Mouse (Mus musculus) kidney, embryonic 14.5 days (tissue): ENCODE results near the gene Atp2c2. TPM values are rescaled to one million over a fixed set of nuclear protein-coding genes. Genes with fewer than 3 reads are reported as not detected.

Source experiments
- ATAC-seq: fragments of 200-750 bp; cut with Nextera tagmentation; 2 replicates; pipeline ENCODE4 v1.8.0; 2017; ENCODE audit warnings: moderate number of reproducible peaks, mild to moderate bottlenecking, moderate TSS enrichment, moderate library complexity; ENCODE audit not compliant: low FRiP score, low TSS enrichment
- H3K27ac ChIP-seq: fragments of 300-500 bp; sonication (generic); 2 replicates; pipeline ENCODE4 v1.5.1; 2014; ENCODE audit warnings: low read depth, mild to moderate bottlenecking, low read length, moderate library complexity, mixed read lengths
- H3K27me3 ChIP-seq: fragments of 300-500 bp; sonication (generic); 2 replicates; pipeline ENCODE4 v1.6.1; 2014; ENCODE audit warnings: mild to moderate bottlenecking, low read length; ENCODE audit not compliant: control insufficient read depth, insufficient read depth
- H3K36me3 ChIP-seq: fragments of 300-500 bp; sonication (generic); 2 replicates; pipeline ENCODE4 v1.6.1; 2014; ENCODE audit warnings: low read length, mixed read lengths; ENCODE audit not compliant: control insufficient read depth, insufficient read depth
- H3K4me1 ChIP-seq: fragments of 300-500 bp; sonication (generic); 2 replicates; pipeline ENCODE4 v1.6.1; 2014; ENCODE audit warnings: low read length, mixed read lengths; ENCODE audit not compliant: control insufficient read depth, insufficient read depth
- H3K4me2 ChIP-seq: fragments of 300-500 bp; sonication (generic); replicated peaks from 2 replicates; pipeline ENCODE4 v1.6.1; 2014; ENCODE audit warnings: low read depth, mild to moderate bottlenecking, low read length
- H3K4me3 ChIP-seq: fragments of 300-500 bp; sonication (generic); 2 replicates; pipeline ENCODE4 v1.5.1; 2014; ENCODE audit warnings: mild to moderate bottlenecking, low read length
- H3K9ac ChIP-seq: fragments of 300-500 bp; sonication (generic); 2 replicates; pipeline ENCODE4 v1.6.1; 2014; ENCODE audit warnings: low read depth, mild to moderate bottlenecking, low read length, moderate library complexity
- H3K9me3 ChIP-seq: fragments of 300-500 bp; sonication (generic); 2 replicates; pipeline ENCODE4 v1.6.1; 2016; ENCODE audit warnings: low read length; ENCODE audit not compliant: control insufficient read depth
- WGBS: fragments of 180-500 bp; shearing (Covaris S2); extraction: QIAGEN DNeasy Blood & Tissue Kit; methylation state at CpG from one replicate; pipeline ENCODE4 v1.1.7; 2014; 5-methylcytosine and 5-hydroxymethylcytosine counted together
- polyA plus RNA-seq: library from polyadenylated mRNA; unstranded; fragments of >200 nt; fragmentation: Nextera tagmentation; extraction: Ambion mirVana; gene quantifications from 2 replicates; pipeline ENCODE4 v1.2.1, GENCODE M21; 2014

Atp2c2 gene
- polyA plus RNA-seq, 1 experiment from 2014 or later, result 1.2 TPM

- no peak for ATAC-seq
- 0 out of 2 replicates have a peak, but pooled peaks cover 10% of the 10 kb centered on the region for H3K4me1 ChIP-seq
- H3K4me2 ChIP-seq, result no peak overlapping the region
- no peak overlapping the region for H3K9ac ChIP-seq
- no peaks in the 10 kb centered on the region for H3K9me3 ChIP-seq
- H3K36me3 ChIP-seq, result no peaks in the 10 kb centered on the region
- H3K4me3 ChIP-seq, result no peak overlapping the region
- H3K27me3 ChIP-seq, result no peaks in the 10 kb centered on the region
- 69% methylated on average over 6 of the region's 6 CpGs for WGBS
- H3K27ac ChIP-seq, result no peak overlapping the region
Observed at GRCm38 (mm10) chr8:119712226-119712625, 12.4 kb downstream of the Atp2c2 start.

GRCm38 (mm10) chr8:119713421-119713820 is 13.6 kb downstream of the Atp2c2 start:
- no peaks in the 10 kb centered on the region for H3K27me3 ChIP-seq
- H3K9ac ChIP-seq, result no peak overlapping the region
- no peak for ATAC-seq
- no peak overlapping the region for H3K4me2 ChIP-seq
- no peaks in the 10 kb centered on the region for H3K36me3 ChIP-seq
- H3K4me1 ChIP-seq, result 0 out of 2 replicates have a peak, but pooled peaks cover 10% of the 10 kb centered on the region
- WGBS, result 85% methylated on average over 5 of the region's 5 CpGs
- H3K27ac ChIP-seq, result no peak overlapping the region
- no peaks in the 10 kb centered on the region for H3K9me3 ChIP-seq
- no peak overlapping the region for H3K4me3 ChIP-seq

- Histone ChIP-seq H3K4me3 (no peak overlapping the region), H3K36me3 (no peaks in the 10 kb centered on the region), H3K9me3 (no peaks in the 10 kb centered on the region), H3K27me3 (no peaks in the 10 kb centered on the region), H3K4me2 (no peak overlapping the region), H3K9ac (no peak overlapping the region), H3K4me1 (no peaks in the 10 kb centered on the region), H3K27ac (no peak overlapping the region)
- WGBS, result 62% methylated on average over 12 of the region's 12 CpGs
- no peak for ATAC-seq
Observed at GRCm38 (mm10) chr8:119715221-119715620, 15.4 kb downstream of the Atp2c2 start.

- ATAC-seq, result no peak
- H3K9me3 ChIP-seq, result no peaks in the 10 kb centered on the region
Observed at GRCm38 (mm10) chr8:119716730-119717299, 17.0 kb downstream of the Atp2c2 start.

DNA sequence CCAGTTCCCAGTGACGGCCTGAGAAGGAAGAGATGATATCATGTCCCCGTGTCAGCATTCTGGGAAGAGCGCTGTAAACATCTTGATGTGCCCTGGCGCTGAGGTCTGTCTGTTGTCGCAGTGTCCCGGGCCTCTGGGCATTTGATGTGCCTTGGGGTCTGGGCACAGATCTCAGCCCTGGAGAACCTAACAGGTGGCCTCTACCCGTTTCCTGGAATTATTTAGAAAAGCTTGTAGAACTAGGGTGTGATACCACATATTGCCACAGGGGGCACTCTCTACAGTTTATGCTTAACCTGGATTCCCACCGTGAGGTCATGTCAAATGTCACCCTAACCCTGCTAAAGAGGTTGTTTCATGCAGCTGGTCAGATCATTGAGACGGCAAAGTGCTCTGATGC is 18.0 kb downstream of the Atp2c2 start:
- Histone ChIP-seq H3K27me3 (no peaks in the 10 kb centered on the region), H3K4me2 (no peak overlapping the region), H3K36me3 (no peaks in the 10 kb centered on the region), H3K4me1 (no peaks in the 10 kb centered on the region), H3K4me3 (no peak overlapping the region), H3K27ac (no peak overlapping the region), H3K9me3 (no peaks in the 10 kb centered on the region), H3K9ac (no peak overlapping the region)
- 64% methylated on average over 9 of the region's 9 CpGs for WGBS
- no peak for ATAC-seq

More at GRCm38 (mm10) chr8:119716730-119717299, 17.0 kb downstream of the Atp2c2 start:
- Histone ChIP-seq H3K4me2 (no peak overlapping the region), H3K4me1 (no peaks in the 10 kb centered on the region), H3K27me3 (no peaks in the 10 kb centered on the region), H3K4me3 (no peak overlapping the region), H3K27ac (no peak overlapping the region), H3K9ac (no peak overlapping the region), H3K36me3 (no peaks in the 10 kb centered on the region)

DNA sequence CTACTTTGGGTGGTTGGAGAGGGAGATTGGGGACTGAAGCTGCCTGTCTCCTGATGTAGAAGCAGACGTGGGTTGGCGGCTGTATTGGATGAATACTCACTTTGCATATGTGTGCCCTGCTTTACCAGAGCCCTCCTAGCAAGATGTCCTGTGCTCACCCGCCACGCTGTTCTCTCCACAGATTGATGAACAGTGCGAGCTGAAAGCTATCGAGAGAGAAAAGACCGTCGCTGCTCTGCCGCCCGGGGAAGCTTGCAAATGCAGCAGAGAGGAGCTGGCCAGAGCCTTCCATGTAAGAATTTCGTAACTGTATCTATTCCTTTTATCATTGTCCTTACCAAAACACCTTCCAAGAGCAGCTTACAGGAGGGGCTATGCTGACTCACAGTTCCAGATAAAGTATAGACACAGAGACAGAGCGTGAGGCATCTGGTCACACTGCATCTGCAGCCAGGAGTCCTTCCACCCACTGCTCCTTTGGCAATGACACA is 19.2 kb downstream of the Atp2c2 start:
- no peaks in the 10 kb centered on the region for H3K9me3 ChIP-seq
- H3K36me3 ChIP-seq, result no peaks in the 10 kb centered on the region
- no peak overlapping the region for H3K27ac ChIP-seq
- no peak overlapping the region for H3K4me2 ChIP-seq
- ATAC-seq, result no peak
- no peaks in the 10 kb centered on the region for H3K27me3 ChIP-seq
- WGBS, result 65% methylated on average over 12 of the region's 12 CpGs
- no peaks in the 10 kb centered on the region for H3K4me1 ChIP-seq
- H3K4me3 ChIP-seq, result no peak overlapping the region
- no peak overlapping the region for H3K9ac ChIP-seq

DNA sequence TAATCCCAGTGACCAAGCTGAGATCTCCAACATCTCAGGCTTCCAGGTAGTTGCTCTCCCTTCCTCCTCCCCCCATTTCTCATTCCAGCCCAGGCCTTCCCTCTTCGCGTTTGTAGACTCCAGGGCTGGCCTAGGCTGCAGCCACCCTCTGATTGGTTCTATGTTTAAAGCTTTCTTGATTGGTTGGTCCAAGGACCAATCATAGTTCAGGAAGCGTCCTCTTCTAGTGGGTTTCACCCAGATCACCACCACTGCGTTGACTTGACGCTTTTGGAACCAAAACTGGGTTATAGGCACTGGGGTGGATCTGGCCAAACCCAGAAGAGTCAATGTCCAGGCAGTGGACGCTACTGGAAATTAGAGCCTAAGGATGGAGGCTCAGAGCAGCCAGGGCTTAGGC is 22.5 kb downstream of the Atp2c2 start:
- H3K4me3 ChIP-seq, result no peak overlapping the region
- H3K27ac ChIP-seq, result no peak overlapping the region
- H3K9me3 ChIP-seq, result no peaks in the 10 kb centered on the region
- H3K4me2 ChIP-seq, result no peak overlapping the region
- H3K36me3 ChIP-seq, result no peaks in the 10 kb centered on the region
- 64% methylated on average over 6 of the region's 6 CpGs for WGBS
- no peaks in the 10 kb centered on the region for H3K27me3 ChIP-seq
- no peak overlapping the region for H3K9ac ChIP-seq
- no peak for ATAC-seq
- no peaks in the 10 kb centered on the region for H3K4me1 ChIP-seq

GRCm38 (mm10) chr8:119723676-119724075 is 23.9 kb downstream of the Atp2c2 start:
- Histone ChIP-seq H3K36me3 (no peaks in the 10 kb centered on the region), H3K27ac (no peak overlapping the region), H3K4me3 (no peak overlapping the region), H3K4me1 (no peaks in the 10 kb centered on the region), H3K9ac (no peak overlapping the region), H3K9me3 (no peaks in the 10 kb centered on the region), H3K27me3 (no peaks in the 10 kb centered on the region), H3K4me2 (no peak overlapping the region)
- no peak for ATAC-seq
- WGBS, result 69% methylated on average over 4 of the region's 4 CpGs

- H3K27me3 ChIP-seq, result no peaks in the 10 kb centered on the region
- no peaks in the 10 kb centered on the region for H3K4me1 ChIP-seq
- ATAC-seq, result no peak
- H3K4me3 ChIP-seq, result no peak overlapping the region
- WGBS, result 86% methylated on average over 6 of the region's 6 CpGs
- H3K9ac ChIP-seq, result no peak overlapping the region
- no peak overlapping the region for H3K27ac ChIP-seq
- no peak overlapping the region for H3K4me2 ChIP-seq
- H3K9me3 ChIP-seq, result no peaks in the 10 kb centered on the region
- no peaks in the 10 kb centered on the region for H3K36me3 ChIP-seq
Observed at GRCm38 (mm10) chr8:119724596-119724995, 24.8 kb downstream of the Atp2c2 start.
